Mouse (Mus musculus): ENCODE results near the gene Gpt2. TPM values are rescaled to one million over a fixed set of nuclear protein-coding genes. Genes with fewer than 3 reads are reported as not detected.
A peak's percentile ranks its signal among the peaks of the same experiment; 100 is the strongest.

Gpt2 gene
- total RNA-seq (2022), result 10 to 100 TPM; 43.6 to 52.6 (median 49.1) TPM

- DNase-seq (ENCODE audit: low spot score in 2 of 2), result peak; percentile 86 to 95
These were observed at the start of gene Gpt2 for GRCm38 (mm10) chr8:85492125-85492875. Gpt2 (plus strand) TSS chr8:85492576.

GRCm38 (mm10) chr8:85444092-85444491, 48.3 kb upstream of the Gpt2 start:
- DNase-seq (ENCODE audit: low spot score in 2 of 2), result no peak

DNA sequence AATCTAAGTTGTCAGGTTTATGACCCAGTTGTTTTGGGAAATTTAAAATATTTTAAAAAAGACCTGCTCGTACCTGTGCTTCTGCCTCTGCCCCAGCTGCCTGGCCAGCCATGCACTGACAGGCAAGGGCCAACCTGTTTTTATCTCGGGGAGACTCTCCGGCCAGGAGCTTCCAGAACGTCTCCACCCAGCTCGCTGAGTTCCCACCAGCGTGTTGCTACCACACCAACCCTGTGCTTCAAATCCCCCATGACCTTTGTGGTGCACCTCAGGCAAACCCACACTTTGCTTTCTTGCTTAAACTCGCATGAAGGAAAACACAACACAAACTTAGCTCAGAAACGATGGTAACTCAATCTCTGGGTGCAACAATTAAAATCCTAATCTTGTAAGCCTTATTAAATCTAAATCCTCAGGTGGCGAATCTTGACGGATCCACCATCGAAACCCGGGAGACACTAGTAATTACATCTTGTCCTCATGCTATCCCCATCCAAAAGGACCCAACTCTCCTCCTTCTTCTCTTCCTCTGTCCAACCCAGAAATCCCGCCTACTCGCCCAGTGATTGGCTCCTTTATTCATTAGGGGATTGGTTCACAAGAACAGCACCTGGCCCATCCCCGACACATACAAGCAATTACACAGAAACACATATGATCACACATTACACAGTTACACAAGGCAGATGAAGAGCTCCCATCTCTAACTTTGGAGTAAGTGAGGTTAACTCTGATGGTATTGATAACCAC, 46.3 kb upstream of the Gpt2 start:
- DNase-seq (ENCODE audit: low spot score in 2 of 2), result no peak

- DNase-seq (ENCODE audit: low spot score in 2 of 2), result no peak
These were observed 42.0 kb upstream of the Gpt2 start for GRCm38 (mm10) chr8:85450335-85450734.

GRCm38 (mm10) chr8:85452328-85452727, 40.0 kb upstream of the Gpt2 start:
- no peak for DNase-seq (ENCODE audit: low spot score in 2 of 2)

DNA sequence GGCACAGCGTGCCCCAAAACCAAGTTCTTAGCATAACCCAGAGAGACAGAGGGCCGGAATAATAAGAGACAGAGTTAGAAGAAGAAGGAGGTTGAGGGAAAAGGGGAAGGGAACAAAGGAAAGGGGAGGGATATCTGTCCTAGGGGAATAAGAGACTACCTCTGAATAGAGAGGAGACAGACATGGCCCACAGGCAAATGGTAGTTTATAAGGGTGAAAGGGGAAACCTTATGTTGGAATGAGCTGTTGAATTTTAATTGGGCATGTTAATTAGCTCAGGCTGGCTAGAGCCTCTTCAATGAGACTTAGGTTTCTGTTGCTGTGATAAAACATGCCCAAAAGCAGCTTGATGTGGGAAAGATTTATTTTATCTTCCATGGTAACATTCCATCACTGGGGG, 39.1 kb upstream of the Gpt2 start:
- no peak for DNase-seq (ENCODE audit: low spot score in 2 of 2)

DNA sequence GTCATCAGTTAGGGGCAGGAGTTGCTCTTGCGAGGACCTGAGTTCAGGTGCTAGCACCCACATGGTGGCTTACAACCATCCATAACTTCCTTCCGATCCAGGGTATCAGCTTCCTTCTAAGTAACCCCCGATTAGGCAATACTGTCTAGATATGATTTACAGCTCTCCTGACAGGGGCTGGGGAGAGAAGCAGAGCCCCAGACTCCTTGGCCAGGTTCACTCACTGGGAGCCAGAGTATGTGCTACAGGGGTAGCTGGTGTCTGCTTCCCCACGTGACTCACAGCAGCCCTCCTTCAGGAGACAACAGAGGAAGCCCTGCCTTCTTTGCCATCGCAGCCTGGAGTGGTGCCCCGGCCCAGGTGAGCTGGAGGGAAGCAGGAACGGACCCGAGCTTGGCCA, 37.6 kb upstream of the Gpt2 start:
- no peak for DNase-seq (ENCODE audit: low spot score in 2 of 2)

DNA sequence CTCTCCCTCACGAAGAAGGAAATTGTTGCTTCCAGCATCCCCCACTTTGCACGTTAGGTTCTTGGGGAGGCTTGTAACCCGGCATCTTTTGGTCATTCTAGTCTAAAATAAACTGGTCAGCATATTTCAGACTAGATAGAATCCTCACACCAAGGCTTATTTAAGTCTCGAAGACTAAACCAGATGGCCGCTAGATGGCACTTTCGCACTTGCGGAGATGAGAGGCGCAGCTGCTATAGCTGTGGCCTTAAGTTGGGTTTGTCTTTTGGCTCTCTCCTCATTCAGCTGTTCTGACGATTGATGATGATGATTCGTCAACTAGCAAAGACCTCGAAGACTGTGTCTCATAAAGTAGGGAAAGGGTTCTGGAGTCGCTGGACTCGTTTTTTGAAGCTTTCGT, 35.8 kb upstream of the Gpt2 start:
- peak in 1 of 2 experiments; percentile 31 for DNase-seq (ENCODE audit: low spot score in 2 of 2)

DNA sequence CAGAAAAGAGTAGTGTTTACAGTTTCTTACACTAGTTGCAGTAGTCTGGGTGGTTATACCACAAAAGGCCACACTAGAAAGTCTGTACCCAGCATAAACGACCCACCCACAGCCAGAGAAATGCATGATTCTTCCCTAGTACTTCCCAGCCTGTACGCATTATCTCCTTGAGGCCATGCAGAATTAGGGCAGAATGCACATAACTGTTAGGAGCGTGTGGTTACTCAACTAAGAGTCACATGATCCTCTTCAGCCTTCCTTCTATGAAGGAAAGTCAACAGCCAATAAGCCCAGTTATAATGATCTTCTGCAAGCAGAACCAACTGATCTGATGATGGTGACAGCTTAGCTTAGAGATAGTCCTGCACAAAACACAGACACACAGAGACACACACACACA, 32.8 kb upstream of the Gpt2 start:
- DNase-seq (ENCODE audit: low spot score in 2 of 2), result no peak

DNA sequence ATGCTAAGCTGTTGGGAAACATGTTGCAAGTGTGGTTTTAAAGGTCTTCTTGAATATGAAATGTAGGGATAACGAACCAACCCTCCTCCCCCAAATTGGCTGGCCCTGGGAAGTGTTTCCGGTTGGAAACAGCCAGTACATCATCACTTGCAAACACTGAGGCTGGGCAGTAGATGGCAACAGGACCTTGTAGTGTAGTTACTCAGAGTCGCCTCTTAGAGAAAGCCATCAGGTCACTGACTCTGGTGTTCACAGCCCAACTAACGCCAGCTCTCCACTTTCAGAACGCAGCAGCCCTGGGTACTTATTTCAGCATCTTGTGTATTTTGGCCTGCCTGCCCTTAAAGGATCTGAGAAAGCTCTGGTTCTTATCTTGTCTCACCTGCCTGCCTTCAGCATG, 31.6 kb upstream of the Gpt2 start:
- DNase-seq (ENCODE audit: low spot score in 2 of 2), result no peak

DNA sequence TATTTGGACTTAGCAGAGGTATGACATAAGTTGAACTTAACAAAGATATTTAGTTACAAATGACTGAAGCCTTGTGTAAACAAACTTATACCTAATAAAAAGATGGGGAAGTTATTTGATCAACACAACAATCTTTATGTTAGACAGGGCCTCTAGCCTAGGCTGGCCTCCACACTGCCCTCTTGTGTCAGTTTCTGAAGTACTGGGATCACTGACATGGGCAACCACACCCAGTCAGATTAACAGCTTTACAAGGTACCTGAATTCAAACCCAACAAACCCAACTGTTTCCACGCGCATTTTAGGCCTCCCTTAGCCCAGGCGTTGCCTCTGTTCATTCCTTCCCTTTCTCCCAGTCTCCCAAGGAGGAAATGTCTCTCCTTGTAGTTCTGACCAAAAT, 31.0 kb upstream of the Gpt2 start:
- no peak for DNase-seq (ENCODE audit: low spot score in 2 of 2)

DNA sequence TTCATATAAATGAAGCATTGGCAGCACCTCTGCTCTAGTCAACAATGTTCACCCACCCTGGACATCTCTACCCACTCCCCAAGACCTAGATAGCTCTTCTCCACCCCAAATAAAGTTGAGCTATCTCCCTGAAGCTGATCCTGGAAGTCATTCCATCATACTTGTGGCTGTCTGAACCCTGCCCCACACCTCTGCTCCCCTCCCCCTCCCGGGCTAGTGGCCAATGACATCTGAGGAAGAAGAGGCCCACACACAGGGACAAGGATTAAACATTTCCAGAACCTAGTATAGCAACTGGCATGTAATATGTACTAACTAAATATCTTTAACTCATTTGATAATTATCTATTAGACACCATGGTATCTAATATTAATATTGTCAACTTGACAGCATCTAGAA, 29.9 kb upstream of the Gpt2 start:
- DNase-seq (ENCODE audit: low spot score in 2 of 2), result no peak

GRCm38 (mm10) chr8:85464316-85464715, 28.1 kb upstream of the Gpt2 start:
- DNase-seq (ENCODE audit: low spot score in 2 of 2), result no peak

- DNase-seq (ENCODE audit: low spot score in 2 of 2), result no peak
These were observed 26.3 kb upstream of the Gpt2 start for GRCm38 (mm10) chr8:85466056-85466455.

DNA sequence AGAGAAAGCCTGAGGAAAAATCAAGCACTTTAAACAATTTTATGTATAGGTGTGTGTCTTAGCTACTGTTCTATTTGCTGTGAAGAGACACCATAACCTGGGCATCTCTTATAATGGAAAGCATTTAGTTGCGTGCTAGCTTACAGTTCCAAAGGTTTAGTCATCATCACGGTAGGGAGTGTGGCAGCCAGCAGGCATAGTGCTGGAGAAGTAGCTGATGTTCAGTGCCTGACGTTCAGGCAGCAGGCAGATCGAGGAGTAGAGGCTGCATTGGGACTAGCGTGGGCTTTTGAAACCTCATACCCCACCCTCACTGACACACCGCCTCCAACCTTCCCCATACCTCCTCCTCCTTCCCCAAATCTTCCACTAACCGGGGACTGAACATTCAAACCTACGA, 21.6 kb upstream of the Gpt2 start:
- DNase-seq (ENCODE audit: low spot score in 2 of 2), result no peak

DNA sequence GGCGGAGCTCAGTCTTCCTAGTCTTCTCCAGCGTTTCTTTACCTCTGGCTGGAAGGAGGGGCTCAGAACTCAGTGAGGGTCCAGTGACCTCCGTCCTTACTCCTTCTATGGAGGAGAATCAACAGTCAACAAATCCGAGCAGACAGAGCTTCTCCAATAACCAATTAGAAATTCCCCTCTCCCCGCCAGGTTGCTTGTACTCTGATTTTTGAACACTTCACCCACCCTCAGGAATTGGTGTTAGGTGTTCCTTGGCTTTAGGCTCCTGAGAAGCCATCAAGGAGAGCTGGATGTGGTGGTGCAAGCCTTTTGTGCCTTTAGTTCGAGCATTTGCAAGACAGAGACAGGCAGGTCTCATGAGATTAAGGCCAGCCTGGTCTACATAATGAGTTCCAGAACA, 19.6 kb upstream of the Gpt2 start:
- DNase-seq (ENCODE audit: low spot score in 2 of 2), result no peak

DNA sequence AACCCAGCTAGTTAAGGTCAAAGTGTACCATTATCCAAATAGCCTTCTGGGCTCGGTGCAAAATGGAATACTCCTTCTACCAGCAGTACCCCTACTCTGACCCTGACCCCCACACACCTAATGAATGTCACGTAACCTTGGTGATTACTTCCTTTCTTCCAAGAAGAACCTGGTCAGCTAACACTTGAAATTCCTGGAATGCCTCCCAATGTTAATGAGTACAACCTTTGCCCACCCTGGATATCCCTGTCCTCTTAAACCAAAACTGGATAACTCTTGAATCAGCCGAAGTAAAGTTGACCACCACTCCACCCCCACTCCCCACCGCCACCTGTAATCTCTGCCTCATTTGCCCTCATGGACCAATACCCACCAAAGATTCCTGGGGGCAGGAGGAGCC, 19.1 kb upstream of the Gpt2 start:
- no peak for DNase-seq (ENCODE audit: low spot score in 2 of 2)

- DNase-seq (ENCODE audit: low spot score in 2 of 2), result no peak
These were observed 17.5 kb upstream of the Gpt2 start for GRCm38 (mm10) chr8:85474924-85475323.

DNA sequence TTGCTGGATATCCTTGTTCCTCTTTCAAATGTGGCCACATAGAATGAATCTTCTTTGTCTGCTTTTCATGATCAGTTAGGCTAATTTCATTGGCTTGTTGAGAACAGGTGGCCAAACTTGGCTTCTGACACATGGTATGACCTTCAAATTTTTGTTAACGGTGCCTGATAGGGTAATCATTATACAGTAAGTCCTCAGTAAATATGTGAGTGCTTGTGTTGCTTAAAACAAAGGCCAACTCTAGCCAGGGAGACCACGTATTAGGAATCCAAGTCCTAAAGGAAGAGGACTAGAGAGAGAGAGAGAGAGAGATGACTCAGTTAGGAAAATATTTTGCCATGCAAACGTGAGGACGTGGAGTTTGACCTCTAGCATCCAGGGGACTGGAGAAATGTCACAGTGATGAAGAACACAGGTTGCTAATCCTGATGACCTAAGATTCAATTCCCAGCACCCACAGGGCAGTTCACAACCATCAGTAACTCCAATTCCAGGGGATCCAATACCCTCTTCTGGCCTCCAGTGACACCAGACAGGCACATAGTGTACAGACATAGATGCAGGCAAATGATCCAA, 15.3 kb upstream of the Gpt2 start:
- no peak for DNase-seq (ENCODE audit: low spot score in 2 of 2)

- DNase-seq (ENCODE audit: low spot score in 2 of 2), result no peak
These were observed 14.0 kb upstream of the Gpt2 start for GRCm38 (mm10) chr8:85478397-85478796.

DNA sequence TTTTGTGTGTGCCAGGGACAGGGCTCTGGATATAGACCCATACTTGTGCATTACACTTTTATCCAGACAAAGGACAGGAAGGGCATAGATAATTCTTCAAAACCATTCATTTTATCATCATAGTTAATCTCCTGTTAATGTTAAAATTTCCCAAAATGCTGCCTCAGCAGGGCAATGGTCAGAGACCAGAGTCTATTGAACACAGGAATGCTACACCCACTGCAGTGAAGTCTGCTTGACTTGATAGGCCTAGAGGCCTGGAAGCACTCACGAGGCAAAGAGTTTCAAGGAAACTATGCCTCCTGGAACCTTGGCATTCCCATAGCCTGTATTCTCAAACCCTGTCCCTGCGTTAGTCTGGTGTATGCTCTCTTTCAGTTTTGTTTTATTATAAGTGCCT, 12.7 kb upstream of the Gpt2 start:
- DNase-seq (ENCODE audit: low spot score in 2 of 2), result no peak

- DNase-seq (ENCODE audit: low spot score in 2 of 2), result no peak
These were observed 10.5 kb upstream of the Gpt2 start for GRCm38 (mm10) chr8:85481900-85482299.

DNA sequence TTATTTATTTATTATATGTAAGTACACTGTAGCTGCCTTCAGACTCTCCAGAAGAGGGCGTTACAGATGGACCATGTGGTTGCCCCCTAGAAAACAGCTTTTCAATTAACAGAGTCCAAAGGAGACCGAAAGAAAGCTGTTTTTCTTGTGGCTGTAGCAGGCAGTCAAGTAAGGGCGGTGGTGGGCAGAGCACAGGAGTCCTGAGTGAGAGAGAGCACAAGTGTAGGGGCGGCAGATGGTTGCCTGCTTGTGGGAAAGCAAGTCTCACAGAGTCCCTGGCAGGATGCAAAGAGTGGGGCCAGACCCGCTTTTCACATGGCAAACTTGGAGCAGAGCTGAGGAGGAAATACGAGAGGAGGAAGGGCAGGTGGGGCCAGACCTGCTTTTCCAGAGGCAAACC, 9.9 kb upstream of the Gpt2 start:
- DNase-seq (ENCODE audit: low spot score in 2 of 2), result no peak

Data from left cerebral cortex, adult 8-10 months (tissue).